Mouse (Mus musculus): ENCODE results near the gene Spaca3. TPM values are rescaled to one million over a fixed set of nuclear protein-coding genes. Genes with fewer than 3 reads are reported as not detected.

Gene Spaca3
- polyA plus RNA-seq, 1 experiment from 2014 or later: not detected

DNA sequence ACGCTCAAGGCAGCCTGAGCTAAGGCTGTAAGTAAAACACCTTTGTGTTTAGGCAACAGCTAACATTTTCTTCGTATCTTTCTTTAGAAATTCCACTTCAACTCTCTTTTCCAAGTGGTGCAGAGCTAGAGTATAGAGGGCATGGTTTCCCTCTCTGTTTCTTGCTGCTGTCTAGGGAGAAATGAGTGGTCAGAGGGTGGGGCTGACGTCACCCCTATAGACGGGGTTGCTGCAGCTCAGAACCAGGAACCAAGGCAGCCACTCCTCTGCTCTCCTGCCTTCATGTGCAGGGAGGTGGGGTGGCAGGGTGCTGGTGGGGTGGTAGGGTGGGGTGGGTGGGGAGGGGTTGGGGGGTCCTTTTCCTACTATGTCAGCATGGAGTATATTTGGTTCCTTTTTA lies 22.3 kb upstream of the Spaca3 start:
- WGBS (ENCODE audit: insufficient replicate concordance): 46% methylated on average over 4 of the region's 4 CpGs

GRCm38 (mm10) chr11:80838724-80839123 lies 19.4 kb upstream of the Spaca3 start:
- no peaks in the 10 kb centered on the region for H3K4me1 ChIP-seq
- H3K27me3 ChIP-seq (replicated peaks): 0 out of 2 replicates have a peak, but pooled peaks cover 7% of the 10 kb centered on the region
- no peak for ATAC-seq
- WGBS (ENCODE audit: insufficient replicate concordance): 48% methylated on average over 1 of the region's 1 CpGs
- H3K9ac ChIP-seq: no peak overlapping the region
- H3K36me3 ChIP-seq: no peaks in the 10 kb centered on the region
- no peak overlapping the region for H3K4me2 ChIP-seq
- no peaks in the 10 kb centered on the region for H3K9me3 ChIP-seq (replicated peaks)
- H3K27ac ChIP-seq: no peak overlapping the region
- no peak overlapping the region for H3K4me3 ChIP-seq

More for the DNA sequence above, 22.3 kb upstream of the Spaca3 start:
- ATAC-seq: no peak
- H3K4me2 ChIP-seq: no peak overlapping the region
- H3K4me1 ChIP-seq: no peaks in the 10 kb centered on the region
- no peak overlapping the region for H3K4me3 ChIP-seq
- H3K9me3 ChIP-seq (replicated peaks): no peaks in the 10 kb centered on the region
- H3K36me3 ChIP-seq: no peaks in the 10 kb centered on the region
- peaks cover 9% of the 10 kb centered on the region; the same call in 1 of the 2 replicates for H3K27me3 ChIP-seq (replicated peaks)
- no peak overlapping the region for H3K27ac ChIP-seq
- no peak overlapping the region for H3K9ac ChIP-seq

- no peak overlapping the region for H3K4me2 ChIP-seq
- ATAC-seq: no peak
- H3K27ac ChIP-seq: no peak overlapping the region
- H3K4me1 ChIP-seq: no peaks in the 10 kb centered on the region
- H3K4me3 ChIP-seq: no peak overlapping the region
- H3K36me3 ChIP-seq: no peaks in the 10 kb centered on the region
- no peaks in the 10 kb centered on the region for H3K9me3 ChIP-seq (replicated peaks)
- WGBS (ENCODE audit: insufficient replicate concordance): 25% methylated on average over 2 of the region's 2 CpGs
- H3K27me3 ChIP-seq (replicated peaks): peaks cover 10% of the 10 kb centered on the region; the same call in 1 of the 2 replicates
- no peak overlapping the region for H3K9ac ChIP-seq
Measured at GRCm38 (mm10) chr11:80843435-80843834, 14.7 kb upstream of the Spaca3 start.

- 62% methylated on average over 7 of the region's 7 CpGs for WGBS (ENCODE audit: insufficient replicate concordance)
- Histone ChIP-seq H3K4me1 (no peaks in the 10 kb centered on the region), H3K4me3 (no peak overlapping the region), H3K36me3 (no peaks in the 10 kb centered on the region), H3K9me3 (replicated peaks) (no peaks in the 10 kb centered on the region), H3K27ac (no peak overlapping the region), H3K4me2 (no peak overlapping the region), H3K9ac (no peak overlapping the region), H3K27me3 (replicated peaks) (peaks cover 10% of the 10 kb centered on the region; the same call in 1 of the 2 replicates)
- no peak for ATAC-seq
Measured at GRCm38 (mm10) chr11:80845486-80845885, 12.7 kb upstream of the Spaca3 start.

DNA sequence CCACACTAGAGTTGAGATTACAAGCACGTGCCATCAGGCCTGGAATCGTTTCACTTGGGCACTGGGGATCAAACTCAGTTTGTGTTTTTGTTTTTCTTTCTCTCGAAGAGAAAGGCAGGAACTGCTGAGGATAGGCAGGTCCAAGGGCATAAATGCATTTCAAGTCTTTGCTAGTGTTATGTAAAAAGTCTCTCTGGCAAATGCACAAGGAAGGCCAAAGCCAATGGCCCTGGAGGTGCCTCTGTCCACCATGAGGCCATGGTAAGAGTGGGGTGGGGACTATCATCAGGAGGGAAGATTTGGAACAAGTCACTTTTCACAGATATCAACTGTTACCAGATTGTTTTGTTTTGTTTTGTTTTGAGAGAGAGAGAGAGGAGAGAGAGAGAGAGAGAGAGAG lies 12.1 kb upstream of the Spaca3 start:
- H3K27ac ChIP-seq: no peak overlapping the region
- no peak overlapping the region for H3K4me2 ChIP-seq
- ATAC-seq: no peak
- H3K9ac ChIP-seq: no peak overlapping the region
- H3K27me3 ChIP-seq (replicated peaks): peaks cover 10% of the 10 kb centered on the region; the same call in 1 of the 2 replicates
- 52% methylated on average over 3 of the region's 3 CpGs for WGBS (ENCODE audit: insufficient replicate concordance)
- no peak overlapping the region for H3K4me3 ChIP-seq
- no peaks in the 10 kb centered on the region for H3K4me1 ChIP-seq
- H3K9me3 ChIP-seq (replicated peaks): no peaks in the 10 kb centered on the region
- H3K36me3 ChIP-seq: no peaks in the 10 kb centered on the region

DNA sequence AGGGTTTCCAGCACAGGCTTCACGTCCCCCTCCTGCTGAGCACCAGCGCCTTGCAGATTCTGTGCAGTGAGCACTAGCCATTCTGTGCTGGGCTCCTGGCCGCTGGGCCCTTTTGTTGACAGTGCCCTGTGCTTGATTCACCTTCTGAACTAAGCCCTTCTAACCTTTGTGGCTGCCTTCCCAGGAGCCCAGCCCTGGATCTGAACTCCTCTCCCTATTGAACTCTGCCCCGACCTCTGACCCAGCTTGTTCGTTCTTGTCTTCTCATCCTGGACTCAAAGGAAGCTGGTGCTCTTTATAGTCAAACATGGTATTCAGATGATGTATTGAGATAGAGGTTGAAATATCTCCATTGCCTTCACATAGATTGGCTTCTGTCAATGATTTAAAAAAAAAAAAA lies 10.0 kb upstream of the Spaca3 start:
- H3K4me3 ChIP-seq: no peak overlapping the region

GRCm38 (mm10) chr11:80851859-80852258 lies 6.3 kb upstream of the Spaca3 start:
- ATAC-seq: no peak
- WGBS (ENCODE audit: insufficient replicate concordance): 34% methylated on average over 5 of the region's 5 CpGs

More for the DNA sequence above, 10.0 kb upstream of the Spaca3 start:
- Histone ChIP-seq H3K36me3 (no peaks in the 10 kb centered on the region), H3K4me1 (no peaks in the 10 kb centered on the region), H3K4me2 (no peak overlapping the region), H3K9me3 (replicated peaks) (no peaks in the 10 kb centered on the region), H3K27ac (no peak overlapping the region), H3K27me3 (replicated peaks) (peaks cover 15% of the 10 kb centered on the region), H3K9ac (no peak overlapping the region)
- WGBS (ENCODE audit: insufficient replicate concordance): 62% methylated on average over 5 of the region's 5 CpGs
- ATAC-seq: no peak

DNA sequence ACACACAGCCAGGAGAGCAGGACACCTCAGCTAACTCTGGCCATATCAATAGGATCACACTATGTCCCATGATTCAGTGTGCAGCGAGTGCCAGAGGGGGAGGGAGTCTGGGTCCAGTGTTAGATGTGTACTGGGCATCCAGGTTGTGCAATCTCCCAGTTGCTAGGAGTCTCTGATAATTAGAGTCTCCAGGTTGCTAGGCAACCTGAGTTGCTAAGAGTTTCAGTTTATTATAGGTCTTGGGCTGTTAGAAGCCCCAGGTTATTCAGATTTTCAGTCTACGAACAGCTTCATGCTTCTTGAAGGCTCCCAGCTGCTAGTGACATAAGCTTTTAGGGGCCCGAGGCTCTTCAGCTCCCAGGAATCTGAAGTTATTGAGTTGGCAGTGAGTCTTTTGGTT lies 5.2 kb upstream of the Spaca3 start:
- no peak overlapping the region for H3K4me2 ChIP-seq
- H3K27me3 ChIP-seq (replicated peaks): peaks cover 15% of the 10 kb centered on the region
- no peak overlapping the region for H3K4me3 ChIP-seq
- H3K9me3 ChIP-seq (replicated peaks): no peaks in the 10 kb centered on the region
- H3K9ac ChIP-seq: no peak overlapping the region
- peaks cover 19% of the 10 kb centered on the region for H3K4me1 ChIP-seq
- WGBS (ENCODE audit: insufficient replicate concordance): 46% methylated on average over 3 of the region's 3 CpGs
- no peaks in the 10 kb centered on the region for H3K36me3 ChIP-seq
- no peak overlapping the region for H3K27ac ChIP-seq
- no peak for ATAC-seq

More at GRCm38 (mm10) chr11:80851859-80852258, 6.3 kb upstream of the Spaca3 start:
- no peak overlapping the region for H3K4me3 ChIP-seq
- no peak overlapping the region for H3K4me2 ChIP-seq
- H3K9ac ChIP-seq: no peak overlapping the region
- peaks cover 18% of the 10 kb centered on the region for H3K27me3 ChIP-seq (replicated peaks)
- no peaks in the 10 kb centered on the region for H3K36me3 ChIP-seq
- H3K4me1 ChIP-seq: peaks cover 19% of the 10 kb centered on the region
- H3K27ac ChIP-seq: no peak overlapping the region
- H3K9me3 ChIP-seq (replicated peaks): no peaks in the 10 kb centered on the region

GRCm38 (mm10) chr11:80854430-80854829 lies 3.7 kb upstream of the Spaca3 start:
- H3K4me2 ChIP-seq: peak overlapping the region; percentile 49
- H3K36me3 ChIP-seq: no peaks in the 10 kb centered on the region
- H3K4me3 ChIP-seq: no peak overlapping the region
- no peak for ATAC-seq
- H3K27ac ChIP-seq: 0 out of 2 replicates have a peak overlapping the region, but pooled peaks have one; percentile 36
- H3K4me1 ChIP-seq: peaks cover 19% of the 10 kb centered on the region
- 69% methylated on average over 11 of the region's 11 CpGs for WGBS (ENCODE audit: insufficient replicate concordance)
- no peaks in the 10 kb centered on the region for H3K9me3 ChIP-seq (replicated peaks)
- peaks cover 20% of the 10 kb centered on the region for H3K27me3 ChIP-seq (replicated peaks)
- H3K9ac ChIP-seq: no peak overlapping the region; the same call in 1 of the 2 replicates

- Histone ChIP-seq H3K4me1 (peaks cover 19% of the 10 kb centered on the region), H3K9me3 (replicated peaks) (no peaks in the 10 kb centered on the region), H3K4me3 (no peak overlapping the region), H3K27ac (0 out of 2 replicates have a peak overlapping the region, but pooled peaks have one; percentile 36), H3K4me2 (peak overlapping the region; percentile 49), H3K9ac (no peak overlapping the region; the same call in 1 of the 2 replicates), H3K27me3 (replicated peaks) (peaks cover 20% of the 10 kb centered on the region), H3K36me3 (no peaks in the 10 kb centered on the region)
- ATAC-seq: peak; percentile 86
- WGBS (ENCODE audit: insufficient replicate concordance): 23% methylated on average over 7 of the region's 7 CpGs
Measured at GRCm38 (mm10) chr11:80854908-80855307, 3.3 kb upstream of the Spaca3 start.

DNA sequence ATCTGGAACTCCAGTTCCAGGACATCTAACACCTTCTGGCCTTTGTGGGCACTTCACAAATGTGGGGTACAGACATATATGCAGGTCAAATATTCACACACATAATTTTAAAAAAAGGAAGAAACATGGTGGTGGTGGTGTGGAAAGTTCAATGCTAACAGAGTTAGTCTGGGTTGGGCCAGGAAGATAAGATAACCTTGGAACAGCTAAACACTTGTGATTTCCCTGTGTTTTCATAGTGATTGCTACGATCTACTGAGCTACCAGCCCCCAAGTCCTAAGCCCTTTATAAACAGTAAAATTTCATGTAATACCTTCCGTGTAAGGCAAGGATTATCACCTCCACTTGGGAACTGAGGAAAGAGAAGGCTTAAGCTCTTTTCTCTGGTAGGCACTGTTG lies 1.3 kb upstream of the Spaca3 start:
- peaks cover 19% of the 10 kb centered on the region for H3K4me1 ChIP-seq
- no peak overlapping the region for H3K4me3 ChIP-seq
- peaks cover 24% of the 10 kb centered on the region for H3K27me3 ChIP-seq (replicated peaks)
- no peaks in the 10 kb centered on the region for H3K9me3 ChIP-seq (replicated peaks)
- no peak overlapping the region for H3K4me2 ChIP-seq
- H3K9ac ChIP-seq: no peak overlapping the region
- H3K27ac ChIP-seq: no peak overlapping the region
- no peak for ATAC-seq
- no peaks in the 10 kb centered on the region for H3K36me3 ChIP-seq
- WGBS (ENCODE audit: insufficient replicate concordance): 36% methylated on average over 2 of the region's 2 CpGs

DNA sequence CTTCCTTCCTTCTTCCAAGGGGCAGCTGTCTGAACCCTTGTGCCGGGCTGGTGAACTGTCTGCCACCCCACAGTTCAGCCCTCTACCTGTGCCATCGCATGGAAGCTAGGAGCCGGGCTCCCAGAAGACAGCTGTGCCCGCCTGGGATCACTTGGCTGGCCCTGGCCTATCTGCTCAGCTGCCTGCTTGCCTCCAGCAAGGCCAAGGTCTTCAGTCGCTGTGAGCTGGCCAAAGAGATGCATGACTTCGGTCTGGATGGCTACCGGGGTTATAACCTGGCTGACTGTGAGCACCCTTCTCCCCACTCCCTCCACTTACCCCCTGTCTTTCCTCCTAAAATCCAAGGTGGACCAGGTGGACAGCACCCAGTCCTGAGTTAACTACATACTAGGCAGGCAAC lies 4.8 kb downstream of the Spaca3 start:
- WGBS (ENCODE audit: insufficient replicate concordance): 71% methylated on average over 7 of the region's 7 CpGs
- no peak for ATAC-seq

DNA sequence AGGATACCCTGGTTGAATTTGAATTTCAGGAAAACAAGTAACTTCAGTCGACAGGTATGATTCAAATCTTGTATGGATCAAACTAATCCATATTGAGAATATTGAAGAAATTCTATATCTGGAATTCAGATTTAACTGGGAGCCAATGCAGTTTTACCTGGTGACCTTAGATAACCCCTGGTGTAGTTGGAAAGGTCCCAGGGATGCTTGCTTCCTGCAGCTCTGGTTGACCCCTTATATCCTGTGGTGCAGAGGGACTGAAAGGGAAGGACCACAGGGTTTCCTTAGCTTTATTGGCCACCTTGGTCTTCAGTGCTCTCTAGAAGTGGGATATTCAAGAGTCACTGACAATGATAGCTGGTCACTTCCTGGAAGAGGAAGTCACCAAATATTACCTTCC lies 9.9 kb downstream of the Spaca3 start:
- H3K4me2 ChIP-seq: no peak overlapping the region
- H3K4me3 ChIP-seq: no peak overlapping the region
- H3K27me3 ChIP-seq (replicated peaks): peaks cover 5% of the 10 kb centered on the region; the same call in 1 of the 2 replicates
- ATAC-seq: no peak
- no peaks in the 10 kb centered on the region for H3K9me3 ChIP-seq (replicated peaks)
- WGBS (ENCODE audit: insufficient replicate concordance): 73% methylated on average over 1 of the region's 1 CpGs
- H3K36me3 ChIP-seq: no peaks in the 10 kb centered on the region
- no peak overlapping the region for H3K27ac ChIP-seq
- H3K9ac ChIP-seq: no peak overlapping the region
- peaks cover 31% of the 10 kb centered on the region for H3K4me1 ChIP-seq

More for the DNA sequence above, 4.8 kb downstream of the Spaca3 start:
- Histone ChIP-seq H3K4me1 (no peaks in the 10 kb centered on the region), H3K9me3 (replicated peaks) (no peaks in the 10 kb centered on the region), H3K36me3 (no peaks in the 10 kb centered on the region), H3K27me3 (replicated peaks) (peaks cover 9% of the 10 kb centered on the region), H3K4me3 (no peak overlapping the region), H3K27ac (no peak overlapping the region), H3K9ac (no peak overlapping the region), H3K4me2 (no peak overlapping the region)
